Mouse (Mus musculus) pancreas, adult 10 weeks (tissue): ENCODE measurements around the gene Zfp942. TPM values are rescaled to one million over a fixed set of nuclear protein-coding genes. Genes with fewer than 3 reads are reported as not detected.

Experiments
- polyA plus RNA-seq: library from polyadenylated mRNA; stranded (reverse); fragments of 350-450 nt; fragmentation: Illumina TruSeq; extraction: RNeasy Lipid Tissue Mini Kit (QIAGEN cat#74804); gene quantifications from one replicate; pipeline ENCODE4 v1.2.3, GENCODE M21; 2015; ENCODE audit warnings: low read depth, low replicate concordance; ENCODE audit not compliant: insufficient read depth

Gene Zfp942
- polyA plus RNA-seq, result 1.8 TPM

GRCm38 (mm10) chr17:21962107-21962907 lies at the start of gene Zfp942, which contains the start of gene Zfp943:
TSS of gene Zfp942 (minus strand) at chr17:21962464.
TSS of gene Zfp943 (plus strand) at chr17:21962552.

DNA sequence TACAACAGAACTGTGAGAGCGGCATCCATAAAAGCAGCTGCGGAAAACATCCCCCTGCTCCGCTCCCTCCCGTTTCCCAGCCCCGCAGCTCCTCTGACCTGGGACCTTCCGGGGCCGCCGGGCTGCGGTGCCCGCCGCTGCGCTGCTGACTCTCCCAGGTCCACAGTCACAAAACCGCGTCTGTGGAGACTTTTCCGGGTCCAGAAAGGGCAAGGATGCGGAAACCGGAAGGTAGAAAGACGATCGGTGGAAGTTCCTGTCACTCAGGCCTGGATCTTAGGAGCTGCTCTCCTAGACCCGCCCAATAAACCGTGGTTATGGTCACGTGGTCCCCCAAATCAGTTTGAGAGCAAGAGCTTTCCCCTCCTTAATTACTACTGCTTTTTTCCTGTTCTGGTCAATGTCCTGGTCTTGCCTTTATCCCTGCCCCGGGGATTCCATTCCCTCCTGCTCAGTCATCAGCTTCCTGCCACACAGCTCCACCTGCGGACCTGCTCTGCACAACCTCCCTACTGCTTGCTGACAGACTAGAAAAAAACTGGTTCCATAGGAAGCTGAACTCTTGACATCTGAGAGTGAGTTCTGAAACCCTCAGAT lies 52.7 kb downstream of the Zfp942 start, which contains the start of gene Zfp995:
Gene Zfp995, minus strand, starts transcription at position 471 of the 597 bp plus-strand sequence.

Other genes with a start within 250 kb of the Zfp942 start
- 0.90 TPM for gene Zfp229, start 231.7 kb downstream of the Zfp942 start, polyA plus RNA-seq
- gene Zfp820, start 116.7 kb downstream of the Zfp942 start, polyA plus RNA-seq, result 0.70 TPM
- gene Zfp995, start 52.5 kb downstream of the Zfp942 start, polyA plus RNA-seq, result 1.3 TPM
- 3.8 TPM for gene Zfp943, start 88 bp upstream of the Zfp942 start, polyA plus RNA-seq
- gene Zfp947, start 203.7 kb upstream of the Zfp942 start, polyA plus RNA-seq, result 0.74 TPM